ENCODE assay signal across 10 mouse cellular contexts in the genomic region with DNA sequence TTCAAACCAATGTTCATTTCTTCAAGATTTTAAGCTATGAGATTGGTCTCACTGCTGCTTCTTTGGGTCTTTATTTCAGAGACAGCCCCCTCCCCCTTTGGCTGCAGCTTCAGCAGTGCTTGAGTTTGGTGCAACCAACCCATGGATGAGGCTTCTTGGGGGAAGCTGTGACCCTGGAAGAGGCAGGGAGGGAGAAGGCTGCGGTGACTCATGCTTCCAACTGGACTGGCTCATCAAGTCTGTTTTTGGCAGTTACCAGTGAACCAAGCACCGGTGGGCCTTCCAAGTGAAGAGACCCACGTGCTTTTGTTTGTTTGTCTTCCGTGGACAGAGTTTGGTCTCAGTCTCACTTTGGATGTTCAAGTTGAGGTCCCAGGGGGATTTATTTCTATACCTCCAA.
"Had no signal": no experiment of that assay in that cellular context is flagged by ENCODE, and none has a peak within 500 bp of the region (broad histone marks: within the 10 kb centered on the region; RNA-seq: fewer than 3 reads in every experiment).

No protein-coding gene starts in this region.

- DNase-seq: kidney, postnatal 36 days; left cerebral cortex, postnatal 4 days; lung, adult 18-20 months; thymus, postnatal 14 days had no signal

- ATAC-seq: midbrain, embryonic 13.5 days had no signal

- H3K9me3 ChIP-seq: limb, embryonic 13.5 days; midbrain, embryonic 13.5 days; neural tube, embryonic 12.5 days had no signal

- H3K4me3 ChIP-seq: limb, embryonic 13.5 days; midbrain, embryonic 13.5 days; neural tube, embryonic 12.5 days had no signal

- H3K27ac ChIP-seq: kidney, postnatal 0 days; limb, embryonic 13.5 days; liver, embryonic 14.5 days; neural tube, embryonic 12.5 days; stomach, postnatal 0 days had no signal

- H3K9ac ChIP-seq: limb, embryonic 13.5 days; liver, embryonic 14.5 days; midbrain, embryonic 13.5 days; neural tube, embryonic 12.5 days had no signal

- H3K4me2 ChIP-seq: limb, embryonic 13.5 days; midbrain, embryonic 13.5 days; neural tube, embryonic 12.5 days had no signal

- H3K36me3 ChIP-seq: limb, embryonic 13.5 days; midbrain, embryonic 13.5 days; neural tube, embryonic 12.5 days had no signal

- H3K27me3 ChIP-seq: limb, embryonic 13.5 days; neural tube, embryonic 12.5 days had no signal
